Mouse (Mus musculus) heart, embryonic 13.5 days (tissue): ENCODE results near the gene Ccr6. TPM values are rescaled to one million over a fixed set of nuclear protein-coding genes. Genes with fewer than 3 reads are reported as not detected.

ENCODE experiments used
- ATAC-seq: fragments of 200-750 bp; cut with Nextera tagmentation; 2 replicates; pipeline ENCODE4 v1.8.0; 2017; ENCODE audit warnings: moderate TSS enrichment; ENCODE audit not compliant: insufficient number of reproducible peaks, low FRiP score, low TSS enrichment; ENCODE audit errors: extremely low read depth
- H3K27ac ChIP-seq: fragments of 300-500 bp; sonication (generic); replicated peaks from 2 replicates; pipeline ENCODE4 v1.5.1; 2015; ENCODE audit warnings: moderate library complexity, mild to moderate bottlenecking, inconsistent platforms
- H3K27me3 ChIP-seq: fragments of 300-500 bp; sonication (generic); replicated peaks from 2 replicates; pipeline ENCODE4 v1.6.1; 2015; ENCODE audit warnings: mild to moderate bottlenecking, inconsistent platforms
- H3K36me3 ChIP-seq: fragments of 300-500 bp; sonication (generic); 2 replicates; pipeline ENCODE4 v1.6.1; 2015; ENCODE audit warnings: mild to moderate bottlenecking, inconsistent platforms
- H3K4me1 ChIP-seq: fragments of 300-500 bp; sonication (generic); 2 replicates; pipeline ENCODE4 v1.6.1; 2015; ENCODE audit warnings: inconsistent platforms
- H3K4me2 ChIP-seq: fragments of 300-500 bp; sonication (generic); 2 replicates; pipeline ENCODE4 v1.6.1; 2015; ENCODE audit warnings: inconsistent platforms, mild to moderate bottlenecking, moderate library complexity
- H3K4me3 ChIP-seq: fragments of 300-500 bp; sonication (generic); 2 replicates; pipeline ENCODE4 v1.5.1; 2015; ENCODE audit warnings: moderate library complexity, mild to moderate bottlenecking, inconsistent platforms
- H3K9ac ChIP-seq: fragments of 300-500 bp; sonication (generic); 2 replicates; pipeline ENCODE4 v1.6.1; 2015; ENCODE audit warnings: inconsistent platforms, mild to moderate bottlenecking, moderate library complexity
- H3K9me3 ChIP-seq: fragments of 300-500 bp; sonication (generic); 2 replicates; pipeline ENCODE4 v1.6.1; 2016; ENCODE audit warnings: inconsistent platforms
- WGBS: fragments of 180-500 bp; shearing (Covaris S2); methylation state at CpG from one replicate; pipeline ENCODE4 v1.1.7; 2015; ENCODE audit warnings: mixed read lengths; 5-methylcytosine and 5-hydroxymethylcytosine counted together
- polyA plus RNA-seq: library from polyadenylated mRNA; unstranded; fragments of >200 nt; fragmentation: Nextera tagmentation; extraction: Ambion mirVana; gene quantifications from 2 replicates; pipeline ENCODE4 v1.2.1, GENCODE M21; 2015

Gene Ccr6
- polyA plus RNA-seq, 1 experiment from 2014 or later: not detected

DNA sequence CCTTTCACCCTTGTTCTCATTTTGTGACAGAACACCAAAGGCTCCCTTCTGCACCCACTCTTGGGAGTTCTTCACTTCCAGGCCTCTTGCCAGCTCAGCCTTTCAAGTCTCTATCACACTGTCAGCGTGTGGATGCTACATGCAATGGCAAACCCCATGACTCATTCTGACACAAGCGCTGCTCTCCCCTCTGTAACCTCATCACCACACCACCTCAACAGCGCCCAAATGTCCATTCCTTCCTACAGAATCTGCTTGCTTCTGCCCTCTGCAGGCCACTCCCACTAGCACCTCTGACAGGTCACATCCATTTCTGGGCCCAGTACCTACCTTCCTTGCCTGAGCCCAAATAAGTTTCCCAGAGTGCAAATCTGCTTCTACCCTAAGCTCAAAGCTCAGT, 70.0 kb downstream of the Ccr6 start:
- no peak for ATAC-seq
- 31% methylated on average over 3 of the region's 3 CpGs for WGBS
- no peak overlapping the region for H3K27ac ChIP-seq
- H3K36me3 ChIP-seq: no peaks in the 10 kb centered on the region
- no peak overlapping the region for H3K9ac ChIP-seq
- H3K27me3 ChIP-seq: no peaks in the 10 kb centered on the region
- H3K4me3 ChIP-seq: no peak overlapping the region
- no peaks in the 10 kb centered on the region for H3K4me1 ChIP-seq
- no peaks in the 10 kb centered on the region for H3K9me3 ChIP-seq
- H3K4me2 ChIP-seq: no peak overlapping the region

Other genes with a start within 250 kb of the Ccr6 start
- gene Gm49673, start 88.3 kb upstream of the Ccr6 start, polyA plus RNA-seq: not detected in 2 replicates
- gene Rnaset2a, start 87.9 kb upstream of the Ccr6 start, polyA plus RNA-seq: 35.4 and 37.6 TPM in 2 replicates
- 18.9 and 19.7 TPM in 2 replicates for gene Fgfr1op, start 70.5 kb upstream of the Ccr6 start, polyA plus RNA-seq
- gene Mpc1, start 46.9 kb downstream of the Ccr6 start, polyA plus RNA-seq: 204 and 221 TPM in 2 replicates
- gene Sft2d1, start 75.1 kb downstream of the Ccr6 start, polyA plus RNA-seq: 59.1 and 68.9 TPM in 2 replicates
- gene Prr18, start 101.4 kb downstream of the Ccr6 start, polyA plus RNA-seq: 0.13 and 0.25 TPM in 2 replicates
- gene T2, start 119.9 kb downstream of the Ccr6 start, polyA plus RNA-seq: 0.83 and 1.3 TPM in 2 replicates
- gene T, start 198.4 kb downstream of the Ccr6 start, polyA plus RNA-seq: 0.09 and 0.18 TPM in 2 replicates